Comparison of ENCODE assay signal across 28 mouse cellular contexts in genomic region chr5:73185424-73185823, GRCm38 (mm10).
"Had no signal": no experiment of that assay in that cellular context is flagged by ENCODE, and none has a peak within 500 bp of the region (broad histone marks: within the 10 kb centered on the region; RNA-seq: fewer than 3 reads in every experiment).

No protein-coding gene starts in this region.

- H3K4me2 ChIP-seq: embryonic facial prominence, embryonic 12.5 days; embryonic facial prominence, embryonic 13.5 days; embryonic facial prominence, embryonic 15.5 days; forebrain, embryonic 12.5 days; forebrain, embryonic 13.5 days; forebrain, embryonic 15.5 days had no signal

- H3K9ac ChIP-seq: embryonic facial prominence, embryonic 12.5 days; embryonic facial prominence, embryonic 13.5 days; embryonic facial prominence, embryonic 15.5 days; forebrain, embryonic 12.5 days; forebrain, embryonic 13.5 days; forebrain, embryonic 15.5 days; forebrain, postnatal 0 days had no signal

- H3K9me3 ChIP-seq: embryonic facial prominence, embryonic 10.5 days; embryonic facial prominence, embryonic 12.5 days; embryonic facial prominence, embryonic 13.5 days; embryonic facial prominence, embryonic 15.5 days; forebrain, embryonic 10.5 days; forebrain, embryonic 12.5 days; forebrain, embryonic 13.5 days; forebrain, embryonic 15.5 days had no signal

- H3K4me1 ChIP-seq: embryonic facial prominence, embryonic 13.5 days; embryonic facial prominence, embryonic 15.5 days; forebrain, embryonic 15.5 days had no signal

- DNase-seq: cerebellum, adult 18-20 months; cerebellum, adult 2 months; cerebellum, adult 8-10 months; cerebellum, adult 9-10 months; cerebellum, adult 9-11 months; cerebellum, postnatal 10 days; cerebellum, postnatal 14 days; cerebellum, postnatal 25 days; cerebellum, postnatal 36 days; embryo, embryonic 11 days; forebrain, postnatal 0 days; gastrocnemius, adult 2 months; gastrocnemius, postnatal 10 days; gastrocnemius, postnatal 14 days; gastrocnemius, postnatal 25 days; gastrocnemius, postnatal 36 days had no signal

- H3K36me3 ChIP-seq: forebrain, embryonic 15.5 days had no signal

- ATAC-seq: forebrain, embryonic 13.5 days; forebrain, embryonic 14.5 days; forebrain, embryonic 15.5 days; forebrain, embryonic 16.5 days; forebrain, postnatal 0 days had no signal

- H3K4me3 ChIP-seq: embryonic facial prominence, embryonic 10.5 days; embryonic facial prominence, embryonic 12.5 days; embryonic facial prominence, embryonic 13.5 days; embryonic facial prominence, embryonic 15.5 days; erythroblast, embryonic 14.5 days; forebrain, embryonic 10.5 days; forebrain, embryonic 12.5 days; forebrain, embryonic 13.5 days; forebrain, embryonic 15.5 days; gastrocnemius, adult 2 months; heart, adult 2 months had no signal

- H3K27me3 ChIP-seq: embryonic facial prominence, embryonic 12.5 days; embryonic facial prominence, embryonic 13.5 days; embryonic facial prominence, embryonic 15.5 days; forebrain, embryonic 12.5 days; forebrain, embryonic 13.5 days; forebrain, embryonic 15.5 days had no signal

- H3K27ac ChIP-seq: embryonic facial prominence, embryonic 10.5 days; embryonic facial prominence, embryonic 12.5 days; embryonic facial prominence, embryonic 13.5 days; embryonic facial prominence, embryonic 15.5 days; forebrain, embryonic 10.5 days; forebrain, embryonic 12.5 days; forebrain, embryonic 13.5 days; forebrain, embryonic 15.5 days; gastrocnemius, adult 2 months; heart, adult 2 months had no signal
